Mouse (Mus musculus): ENCODE measurements around the gene Adam33. TPM values are rescaled to one million over a fixed set of nuclear protein-coding genes. Genes with fewer than 3 reads are reported as not detected.
"Not testable (repeated sequence)": the region's sequence is repeated elsewhere in the genome, so short reads cannot be mapped to it uniquely, and the experiment has no call there.

Adam33 gene
- 0.60 and 0.70 TPM in 2 replicates for polyA plus RNA-seq (2015; fragmentation: Nextera tagmentation; extraction: Ambion mirVana)

DNA sequence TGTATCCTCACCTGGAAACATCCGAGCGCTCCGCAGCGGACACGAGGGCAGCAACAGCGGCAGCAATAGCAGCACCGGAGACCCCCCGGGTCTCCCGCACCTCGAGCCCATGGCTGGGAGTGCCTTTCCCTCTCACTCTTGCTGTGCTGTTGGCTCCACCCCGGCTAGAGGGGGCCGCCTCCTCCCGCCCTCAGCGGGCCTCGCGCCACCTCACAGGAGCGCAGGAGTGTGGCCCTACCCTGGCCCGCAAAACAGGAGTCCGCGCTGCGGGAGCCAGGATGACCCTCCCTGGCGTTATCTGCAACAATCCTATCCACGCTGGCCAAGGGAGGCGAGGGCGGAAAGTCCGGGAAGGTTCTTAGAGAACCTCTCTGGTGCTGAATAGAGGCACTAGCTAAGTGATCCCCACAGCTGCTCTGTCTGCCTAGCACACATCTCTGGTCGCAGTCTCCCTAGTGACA, at the start of gene Adam33:
Gene Adam33 (minus strand): TSS at position 411 of the 461 bp plus-strand sequence.
- no peaks in the 10 kb centered on the region for H3K9me3 ChIP-seq
- H3K4me3 ChIP-seq, result peak within 1 kb of the TSS; percentile 24
- H3K27me3 ChIP-seq, result 0 out of 2 replicates have a peak, but pooled peaks cover 10% of the 10 kb centered on the region
- no peak within 1 kb of the TSS for H3K27ac ChIP-seq (replicated peaks)
- no peak; the same call in 1 of the 2 replicates for ATAC-seq (replicated peaks)
- peak within 1 kb of the TSS; percentile 46 for H3K4me2 ChIP-seq (replicated peaks)
- H3K9ac ChIP-seq (replicated peaks), result 0 out of 2 replicates have a peak within 1 kb of the TSS, but pooled peaks have one; percentile 21
- peaks cover 4% of the 10 kb centered on the region for H3K4me1 ChIP-seq
- no peaks in the 10 kb centered on the region for H3K36me3 ChIP-seq
- WGBS, result 3% methylated on average over 17 of the region's 27 CpGs

DNA sequence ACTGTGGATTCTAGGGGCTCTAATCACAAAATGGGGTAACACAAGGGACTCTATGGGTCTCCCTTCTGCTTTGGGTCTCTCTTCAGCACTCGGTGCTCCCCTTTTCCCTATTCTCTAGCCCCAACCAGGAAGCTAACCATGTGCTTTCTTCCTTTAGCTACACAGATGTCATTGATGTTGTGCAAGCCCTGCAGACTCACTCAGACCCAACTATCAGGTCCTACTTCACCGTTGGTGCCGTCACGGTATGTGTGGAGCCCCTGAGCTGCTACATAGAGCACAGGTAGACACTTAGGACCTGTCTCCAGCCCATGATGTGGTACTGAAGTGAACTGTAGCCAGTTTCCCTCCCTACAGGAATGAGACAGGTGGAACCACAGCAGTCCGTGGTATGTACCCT, 42.4 kb upstream of the Adam33 start:
- no peaks in the 10 kb centered on the region for H3K9me3 ChIP-seq
- no peak overlapping the region for H3K27ac ChIP-seq (replicated peaks)
- no peak for ATAC-seq (replicated peaks)
- no peaks in the 10 kb centered on the region for H3K4me1 ChIP-seq
- no peak overlapping the region for H3K4me2 ChIP-seq (replicated peaks)
- no peaks in the 10 kb centered on the region for H3K36me3 ChIP-seq
- no peak overlapping the region for H3K9ac ChIP-seq (replicated peaks)
- no peak overlapping the region for H3K4me3 ChIP-seq
- H3K27me3 ChIP-seq, result no peaks in the 10 kb centered on the region
- WGBS, result 92% methylated on average over 5 of the region's 5 CpGs

DNA sequence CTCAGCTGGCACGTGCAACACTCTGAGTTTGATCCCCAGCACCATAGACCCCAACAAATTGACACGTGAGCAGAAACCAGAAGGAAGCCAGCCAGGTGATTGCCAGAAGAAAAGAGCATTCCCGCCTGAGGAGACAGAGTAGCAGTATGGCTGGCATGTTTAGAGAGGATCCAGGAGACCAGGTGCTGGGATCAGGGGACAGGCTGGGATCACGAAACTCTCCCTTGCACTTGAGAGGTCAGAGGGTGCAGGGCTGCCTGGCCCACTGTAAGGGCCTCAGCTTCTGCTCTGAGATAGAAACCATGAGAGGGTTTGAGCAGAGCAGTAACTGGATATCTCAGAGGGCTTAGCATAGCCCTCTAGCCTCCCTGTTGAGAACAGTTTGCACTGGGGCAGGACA, 41.4 kb upstream of the Adam33 start:
- not testable (repeated sequence) for H3K4me1 ChIP-seq; H3K36me3 ChIP-seq; H3K27ac ChIP-seq (replicated peaks); H3K4me2 ChIP-seq (replicated peaks); H3K9ac ChIP-seq (replicated peaks); ATAC-seq (replicated peaks); H3K9me3 ChIP-seq; H3K4me3 ChIP-seq; H3K27me3 ChIP-seq
- WGBS, result 70% methylated on average over 4 of the region's 4 CpGs

DNA sequence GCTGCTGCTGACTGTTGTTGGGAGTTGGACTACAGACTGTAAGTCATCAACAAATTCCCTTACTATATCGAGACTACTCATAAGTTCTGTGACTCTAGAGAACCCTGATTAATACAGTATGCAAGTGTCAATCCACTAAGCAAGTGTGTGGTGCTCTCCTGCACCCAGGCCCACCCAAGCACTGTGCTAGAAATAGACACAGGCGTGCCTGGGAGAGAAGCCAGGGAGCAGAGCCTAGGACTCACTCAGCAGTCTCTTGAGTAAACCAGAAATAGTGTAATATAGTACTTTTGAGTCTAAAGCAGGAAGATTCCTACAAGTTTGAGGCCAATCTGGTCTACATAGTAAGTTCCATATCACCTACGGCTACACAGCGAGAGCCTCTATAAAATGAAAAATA, 40.4 kb upstream of the Adam33 start:
- Histone ChIP-seq H3K4me2 (replicated peaks) (no peak overlapping the region), H3K4me1 (no peaks in the 10 kb centered on the region), H3K27ac (replicated peaks) (no peak overlapping the region), H3K9ac (replicated peaks) (no peak overlapping the region), H3K4me3 (no peak overlapping the region), H3K9me3 (no peaks in the 10 kb centered on the region), H3K27me3 (no peaks in the 10 kb centered on the region), H3K36me3 (no peaks in the 10 kb centered on the region)
- no peak for ATAC-seq (replicated peaks)
- 87% methylated on average over 4 of the region's 4 CpGs for WGBS

DNA sequence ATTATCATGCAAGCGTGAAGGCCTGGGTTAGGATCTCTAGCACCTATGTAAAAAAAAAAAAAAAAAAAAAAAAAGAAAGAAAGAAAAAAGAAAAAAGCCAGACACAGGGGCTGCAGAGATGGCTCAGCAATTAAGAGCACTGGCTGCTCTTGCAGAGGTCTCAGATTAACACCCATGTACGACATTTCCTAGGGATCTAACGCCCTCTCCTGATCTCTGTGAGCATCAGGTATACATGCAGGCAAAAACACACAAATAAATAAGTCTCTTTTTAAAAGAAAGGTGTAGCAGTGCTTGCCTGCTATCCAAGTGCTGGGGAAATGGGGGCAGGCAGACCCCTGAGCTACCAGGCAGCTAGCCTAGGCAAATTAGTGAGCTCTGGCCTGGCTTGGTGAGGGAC, 37.9 kb upstream of the Adam33 start:
- Histone ChIP-seq H3K9ac (replicated peaks) (no peak overlapping the region), H3K27ac (replicated peaks) (no peak overlapping the region), H3K4me3 (no peak overlapping the region), H3K4me2 (replicated peaks) (no peak overlapping the region), H3K36me3 (no peaks in the 10 kb centered on the region), H3K27me3 (no peaks in the 10 kb centered on the region), H3K9me3 (no peaks in the 10 kb centered on the region), H3K4me1 (no peaks in the 10 kb centered on the region)
- WGBS, result 55% methylated on average over 3 of the region's 3 CpGs
- no peak for ATAC-seq (replicated peaks)

DNA sequence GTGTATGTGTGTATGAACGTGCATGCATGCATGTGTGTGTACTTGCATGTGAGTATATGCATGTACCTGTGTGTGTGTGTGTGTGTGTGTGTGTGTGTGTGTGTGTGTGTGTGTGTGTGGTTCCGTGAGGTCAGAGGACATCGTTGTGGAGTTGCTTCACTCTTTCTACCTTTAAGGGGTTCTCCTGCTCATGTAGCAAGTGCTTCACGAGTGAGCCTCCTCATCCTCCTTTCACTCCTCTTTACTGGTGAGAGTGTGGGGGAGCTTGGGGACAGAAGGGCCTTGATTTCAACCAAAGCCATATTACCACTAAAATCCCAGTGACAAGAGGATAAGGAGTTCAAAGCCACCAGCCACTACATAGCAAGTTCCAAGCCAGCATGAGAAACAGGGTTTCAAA, 33.5 kb upstream of the Adam33 start:
- Histone ChIP-seq H3K4me2 (replicated peaks) (no peak overlapping the region), H3K36me3 (no peaks in the 10 kb centered on the region), H3K9me3 (no peaks in the 10 kb centered on the region), H3K4me3 (no peak overlapping the region), H3K4me1 (no peaks in the 10 kb centered on the region), H3K27ac (replicated peaks) (no peak overlapping the region), H3K9ac (replicated peaks) (no peak overlapping the region), H3K27me3 (no peaks in the 10 kb centered on the region)
- no peak for ATAC-seq (replicated peaks)
- 76% methylated on average over 4 of the region's 4 CpGs for WGBS

DNA sequence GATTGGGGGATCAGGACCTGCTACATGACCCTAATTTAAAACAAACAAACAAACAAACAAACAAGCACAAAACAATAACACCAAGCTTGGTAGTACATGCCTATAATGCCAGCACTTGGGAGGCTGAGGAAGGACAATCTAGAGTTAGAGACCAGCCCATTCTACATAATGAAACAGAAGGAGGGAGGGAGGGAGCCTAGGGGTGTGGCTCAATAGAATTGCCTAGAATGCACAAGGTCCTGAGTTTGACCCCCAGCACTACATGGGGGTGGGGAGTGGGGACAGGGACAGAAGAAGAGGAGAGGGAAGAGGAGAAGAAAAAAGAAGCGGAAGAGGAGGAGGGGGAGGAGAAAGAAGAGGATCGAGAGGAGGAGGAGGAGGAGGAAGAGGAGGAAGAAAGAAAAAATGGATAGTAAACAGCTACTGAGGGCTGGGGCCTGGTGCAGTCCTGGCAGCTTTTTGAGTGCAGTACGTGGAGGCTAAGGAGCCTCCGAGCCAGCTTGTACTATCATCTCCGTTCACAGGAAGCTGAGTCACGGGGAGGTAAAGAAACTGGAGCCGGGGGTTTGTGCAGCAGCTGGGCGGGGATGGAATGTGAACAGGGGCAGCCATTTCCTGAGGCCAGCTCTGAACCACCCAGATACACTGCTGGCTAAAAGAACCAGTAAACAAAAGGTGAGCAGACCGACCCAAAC, 32.6 kb upstream of the Adam33 start:
- Histone ChIP-seq H3K27me3 (no peaks in the 10 kb centered on the region), H3K9ac (replicated peaks) (no peak overlapping the region), H3K4me3 (no peak overlapping the region), H3K9me3 (no peaks in the 10 kb centered on the region), H3K4me1 (no peaks in the 10 kb centered on the region), H3K27ac (replicated peaks) (no peak overlapping the region), H3K4me2 (replicated peaks) (no peak overlapping the region), H3K36me3 (no peaks in the 10 kb centered on the region)
- no peak for ATAC-seq (replicated peaks)
- 24% methylated on average over 9 of the region's 9 CpGs for WGBS

DNA sequence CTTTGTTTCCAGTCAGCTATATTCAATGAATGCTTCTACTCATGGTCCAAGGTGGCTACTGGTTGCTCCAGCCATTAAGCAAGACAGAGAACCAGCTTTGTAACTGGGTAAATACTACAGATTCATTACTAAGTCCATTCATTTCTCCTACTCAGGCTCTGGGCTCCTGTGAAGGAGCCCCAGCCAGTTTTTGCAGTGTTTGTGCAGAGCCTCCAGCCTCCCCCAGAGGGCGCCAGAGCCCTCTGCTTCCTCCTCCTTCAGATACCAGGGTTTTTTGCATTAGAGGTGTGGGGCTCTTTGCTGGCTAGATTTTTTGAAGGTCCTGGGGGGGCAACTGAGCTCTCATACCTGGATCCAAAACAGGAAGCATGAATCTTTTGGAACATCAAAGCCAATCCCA, 31.2 kb upstream of the Adam33 start:
- no peak overlapping the region for H3K4me3 ChIP-seq
- no peak overlapping the region for H3K9ac ChIP-seq (replicated peaks)
- H3K9me3 ChIP-seq, result no peaks in the 10 kb centered on the region
- no peaks in the 10 kb centered on the region for H3K4me1 ChIP-seq
- no peaks in the 10 kb centered on the region for H3K27me3 ChIP-seq
- ATAC-seq (replicated peaks), result peak; percentile 57; the same call in 1 of the 2 replicates
- WGBS, result 0% methylated on average over 1 of the region's 1 CpGs
- no peak overlapping the region for H3K27ac ChIP-seq (replicated peaks)
- no peak overlapping the region for H3K4me2 ChIP-seq (replicated peaks)
- H3K36me3 ChIP-seq, result no peaks in the 10 kb centered on the region

DNA sequence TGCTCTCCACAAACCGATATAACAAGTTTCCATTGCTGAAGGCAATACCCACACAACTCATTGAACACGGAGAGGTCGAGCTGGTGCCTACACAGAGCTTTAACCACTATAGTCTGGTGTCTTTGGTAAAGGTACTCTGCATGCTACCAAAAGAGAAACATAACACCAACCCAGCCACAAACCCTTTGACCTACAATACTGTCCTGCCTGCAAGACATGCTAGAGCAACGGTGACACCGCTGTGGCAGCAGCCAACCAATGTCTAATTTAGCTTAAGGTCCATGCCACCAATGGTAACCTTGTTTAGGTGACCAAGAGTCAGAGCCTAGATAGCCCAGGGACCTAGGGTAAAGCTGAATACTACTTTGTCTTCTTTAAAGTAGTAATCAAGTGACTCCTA, 30.0 kb upstream of the Adam33 start:
- Histone ChIP-seq H3K36me3 (no peaks in the 10 kb centered on the region), H3K4me2 (replicated peaks) (no peak overlapping the region), H3K9ac (replicated peaks) (no peak overlapping the region), H3K4me1 (no peaks in the 10 kb centered on the region), H3K4me3 (no peak overlapping the region), H3K27ac (replicated peaks) (no peak overlapping the region), H3K9me3 (no peaks in the 10 kb centered on the region), H3K27me3 (no peaks in the 10 kb centered on the region)
- 87% methylated on average over 5 of the region's 5 CpGs for WGBS
- ATAC-seq (replicated peaks), result no peak

DNA sequence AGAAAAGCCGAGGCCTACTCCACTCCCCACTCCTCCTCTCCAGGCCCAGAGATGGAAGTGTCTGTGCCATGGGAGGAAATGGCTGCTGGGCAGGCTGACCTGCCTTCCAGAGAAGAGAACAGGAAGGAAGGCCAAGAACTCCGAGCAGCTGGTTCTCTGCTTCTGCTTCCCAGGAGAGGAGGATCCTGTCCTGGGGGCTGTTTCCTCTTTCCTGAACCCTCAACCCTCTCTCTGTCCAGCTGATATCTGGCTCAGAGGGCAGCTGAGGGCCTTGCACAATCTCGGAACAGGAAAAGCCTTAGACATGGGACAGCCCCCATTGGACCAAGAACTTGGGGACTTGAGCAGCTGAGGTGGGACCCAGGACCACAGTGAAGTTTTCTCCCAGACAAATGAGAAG, 27.2 kb upstream of the Adam33 start:
- Histone ChIP-seq H3K9ac (replicated peaks) (no peak overlapping the region), H3K4me1 (no peaks in the 10 kb centered on the region), H3K27me3 (no peaks in the 10 kb centered on the region), H3K27ac (replicated peaks) (no peak overlapping the region), H3K4me3 (no peak overlapping the region), H3K4me2 (replicated peaks) (no peak overlapping the region), H3K9me3 (no peaks in the 10 kb centered on the region), H3K36me3 (no peaks in the 10 kb centered on the region)
- 75% methylated on average over 3 of the region's 3 CpGs for WGBS
- ATAC-seq (replicated peaks), result no peak

DNA sequence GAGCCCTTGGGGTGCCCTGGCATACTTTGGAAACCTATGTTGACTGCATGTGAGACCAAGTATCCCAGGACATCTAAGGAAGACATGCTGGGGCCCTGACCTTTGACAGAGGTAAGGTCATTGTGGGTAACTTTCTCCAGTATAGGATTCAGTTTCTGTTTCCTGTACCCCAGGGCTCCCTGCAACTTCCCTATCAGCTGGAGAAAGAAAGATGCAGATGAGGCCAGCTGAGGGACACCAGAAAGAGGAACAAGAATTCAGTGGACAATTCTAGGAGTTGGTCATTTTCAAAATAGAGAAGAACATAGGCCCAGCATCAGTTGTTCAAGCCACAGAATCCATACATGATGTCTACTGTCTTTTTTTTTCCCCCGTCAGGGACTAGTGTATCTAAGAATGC, 26.0 kb upstream of the Adam33 start:
- Histone ChIP-seq H3K27me3 (no peaks in the 10 kb centered on the region), H3K4me1 (no peaks in the 10 kb centered on the region), H3K36me3 (no peaks in the 10 kb centered on the region), H3K9me3 (no peaks in the 10 kb centered on the region), H3K4me3 (no peak overlapping the region), H3K4me2 (replicated peaks) (no peak overlapping the region), H3K27ac (replicated peaks) (no peak overlapping the region), H3K9ac (replicated peaks) (no peak overlapping the region)
- 97% methylated on average over 1 of the region's 1 CpGs for whole genome bisulfite sequencing
- no peak for ATAC-seq (replicated peaks)

DNA sequence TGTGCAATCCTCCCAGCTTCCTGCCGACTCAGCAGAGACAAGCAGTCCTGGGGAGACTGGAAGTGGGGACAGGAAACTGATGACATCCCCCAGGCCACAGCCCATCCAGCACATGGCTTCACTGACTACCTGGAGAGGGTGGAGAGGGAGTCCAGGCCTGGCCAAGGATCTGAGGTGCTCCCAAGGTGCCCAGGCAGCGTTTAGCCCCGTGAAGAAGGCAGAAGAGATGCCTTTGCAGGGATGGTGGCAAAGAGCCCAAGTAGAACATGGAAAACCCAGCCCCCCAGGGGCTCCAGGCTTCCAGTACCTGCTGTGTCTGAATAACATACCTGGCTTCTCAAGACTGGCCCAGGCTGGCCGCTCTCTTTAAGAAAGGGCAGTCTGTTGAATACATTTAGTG, 25.0 kb upstream of the Adam33 start:
- Histone ChIP-seq H3K9me3 (no peaks in the 10 kb centered on the region), H3K4me1 (no peaks in the 10 kb centered on the region), H3K4me3 (no peak overlapping the region), H3K27me3 (no peaks in the 10 kb centered on the region), H3K36me3 (no peaks in the 10 kb centered on the region), H3K27ac (replicated peaks) (no peak overlapping the region), H3K9ac (replicated peaks) (no peak overlapping the region), H3K4me2 (replicated peaks) (no peak overlapping the region)
- no peak for ATAC-seq (replicated peaks)
- 84% methylated on average over 4 of the region's 4 CpGs for WGBS

All from forebrain, embryonic 15.5 days (tissue).